Mouse (Mus musculus) thymus, adult 2 months (tissue): Measurements from ENCODE around the gene Capn2.

Experiments used
- CTCF ChIP-seq: fragments of 200-500 bp; IDR thresholded peaks from 2 replicates; pipeline ENCODE4 v1.5.1; 2012; ENCODE audit warnings: mild to moderate bottlenecking, control low read depth, low read length, moderate library complexity, borderline replicate concordance; ENCODE audit not compliant: control insufficient read depth, poor library complexity, insufficient read depth; ENCODE audit errors: extremely low read depth
- POLR2A ChIP-seq: fragments of 200-500 bp; IDR thresholded peaks from 2 replicates; pipeline ENCODE4 v1.6.1; 2012; ENCODE audit warnings: mild to moderate bottlenecking, low read length, control low read depth, moderate library complexity; ENCODE audit not compliant: control insufficient read depth, poor library complexity, insufficient read depth; ENCODE audit errors: extremely low read depth

- TF ChIP-seq POLR2A, result no peak
- TF ChIP-seq CTCF, result no peak
Measured at GRCm38 (mm10) chr1:182426444-182426843, 91.0 kb downstream of the Capn2 start.
